Mouse (Mus musculus): Measurements from ENCODE around the gene Tgfbrap1. TPM values are rescaled to one million over a fixed set of nuclear protein-coding genes. Genes with fewer than 3 reads are reported as not detected.
A peak's percentile ranks its signal among the peaks of the same experiment; 100 is the strongest.
"Not testable (repeated sequence)": the region's sequence is repeated elsewhere in the genome, so short reads cannot be mapped to it uniquely, and the experiment has no call there.

The Tgfbrap1 gene
- polyA plus RNA-seq, 1 experiment from 2014 or later: 17.6 TPM

DNA sequence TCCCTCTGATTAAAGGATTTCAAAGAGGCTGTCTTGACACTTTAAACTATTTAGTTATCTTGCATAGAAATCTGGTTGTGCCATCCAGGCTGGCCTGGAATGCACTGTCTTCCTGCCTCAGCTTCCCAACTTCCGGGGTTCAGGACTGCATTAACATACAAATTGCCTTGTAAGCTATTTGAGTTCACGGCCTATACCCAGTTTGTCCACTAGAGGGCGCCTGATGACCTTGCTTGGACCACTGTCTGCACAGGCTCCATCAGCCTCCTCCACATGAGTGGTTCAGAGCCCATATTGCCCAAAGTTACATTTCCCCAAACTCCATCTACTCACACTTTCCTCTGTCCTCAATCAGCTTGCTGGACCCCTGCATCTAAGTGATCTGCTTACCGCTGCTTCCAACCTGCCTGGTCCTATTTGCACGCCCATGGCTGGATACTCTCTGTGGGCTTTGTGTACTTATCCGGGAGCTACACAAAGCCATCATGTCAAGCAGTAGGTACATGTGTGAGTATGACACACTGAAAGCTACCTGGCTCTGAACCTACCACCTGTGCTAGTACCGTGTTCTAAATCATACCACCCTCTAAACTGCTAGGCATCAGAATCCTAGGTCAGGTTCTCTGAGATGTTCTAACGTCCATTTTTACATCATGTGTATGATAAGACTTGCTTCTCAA is 41.3 kb upstream of the Tgfbrap1 start:
- Histone ChIP-seq H3K4me3 (ENCODE audit: low read depth, low read length) (no peak overlapping the region), H3K4me1 (ENCODE audit: control insufficient read depth, insufficient read depth, low read length) (no peaks in the 10 kb centered on the region), H3K36me3 (ENCODE audit: control insufficient read depth, insufficient read depth, low read length) (no peaks in the 10 kb centered on the region), H3K9ac (ENCODE audit: low read depth, low read length) (no peak overlapping the region), H3K27me3 (ENCODE audit: control insufficient read depth, insufficient read depth, low read depth, low read length) (no peaks in the 10 kb centered on the region), H3K27ac (ENCODE audit: low read length) (no peak overlapping the region), H3K4me2 (ENCODE audit: low read length) (no peak overlapping the region), H3K9me3 (replicated peaks; ENCODE audit: control insufficient read depth, low read length, poor library complexity, severe bottlenecking) (no peaks in the 10 kb centered on the region)
- 53% methylated on average over 8 of the region's 8 CpGs for WGBS
- ATAC-seq: peak; percentile 91

DNA sequence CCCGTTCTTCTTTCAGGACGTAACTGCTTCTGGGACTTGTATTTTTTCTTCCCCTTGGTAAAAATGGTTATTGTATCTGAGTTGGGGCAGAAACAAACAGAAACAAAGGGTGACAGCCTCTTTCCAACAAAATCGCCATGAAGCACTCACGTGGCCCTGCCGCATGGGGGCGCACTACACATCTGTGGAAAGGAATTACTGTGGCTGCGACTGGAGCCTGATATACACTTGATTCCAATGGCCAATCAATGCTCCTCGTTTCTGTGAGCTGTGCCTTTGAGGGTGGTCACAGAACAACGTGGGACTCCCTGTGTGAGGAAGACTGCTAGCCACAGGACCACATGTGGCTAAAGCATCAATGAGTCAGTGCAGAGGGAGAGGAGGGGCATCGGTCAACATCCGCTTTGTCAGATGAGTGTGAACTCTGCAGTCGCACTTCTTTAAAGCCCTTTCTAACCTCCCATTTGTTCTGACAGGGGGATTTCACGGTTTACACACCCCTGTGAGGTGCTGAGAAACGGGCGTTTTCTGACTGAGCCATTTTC is 39.9 kb upstream of the Tgfbrap1 start:
- H3K27ac ChIP-seq (ENCODE audit: low read length): no peak overlapping the region
- no peak for ATAC-seq
- H3K9ac ChIP-seq (ENCODE audit: low read depth, low read length): no peak overlapping the region
- H3K27me3 ChIP-seq (ENCODE audit: control insufficient read depth, insufficient read depth, low read depth, low read length): no peaks in the 10 kb centered on the region
- H3K4me3 ChIP-seq (ENCODE audit: low read depth, low read length): no peak overlapping the region
- no peak overlapping the region for H3K4me2 ChIP-seq (ENCODE audit: low read length)
- H3K9me3 ChIP-seq (replicated peaks; ENCODE audit: control insufficient read depth, low read length, poor library complexity, severe bottlenecking): no peaks in the 10 kb centered on the region
- H3K4me1 ChIP-seq (ENCODE audit: control insufficient read depth, insufficient read depth, low read length): no peaks in the 10 kb centered on the region
- no peaks in the 10 kb centered on the region for H3K36me3 ChIP-seq (ENCODE audit: control insufficient read depth, insufficient read depth, low read length)
- 75% methylated on average over 15 of the region's 15 CpGs for WGBS

DNA sequence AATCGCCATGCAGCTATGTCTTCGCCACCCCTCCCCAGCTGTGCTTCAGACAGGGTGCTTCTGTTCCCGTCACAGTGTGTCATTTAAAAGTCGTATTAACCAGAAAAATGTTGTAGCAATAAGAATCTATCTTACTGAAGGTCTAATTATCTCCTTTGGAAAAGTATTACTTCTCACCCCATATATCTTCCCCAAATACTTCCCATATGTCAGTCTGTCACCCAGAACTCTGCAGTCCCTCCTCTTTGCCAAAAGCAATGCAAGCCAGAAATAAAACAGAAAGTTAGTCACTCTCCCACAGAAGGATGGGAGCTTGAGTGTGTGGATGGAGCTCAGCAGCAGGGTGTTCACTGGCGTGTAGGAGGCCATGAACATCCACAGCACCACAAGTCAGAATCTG is 38.9 kb upstream of the Tgfbrap1 start:
- Histone ChIP-seq H3K9me3 (replicated peaks; ENCODE audit: control insufficient read depth, low read length, poor library complexity, severe bottlenecking) (no peaks in the 10 kb centered on the region), H3K36me3 (ENCODE audit: control insufficient read depth, insufficient read depth, low read length) (no peaks in the 10 kb centered on the region), H3K4me1 (ENCODE audit: control insufficient read depth, insufficient read depth, low read length) (no peaks in the 10 kb centered on the region), H3K27me3 (ENCODE audit: control insufficient read depth, insufficient read depth, low read depth, low read length) (no peaks in the 10 kb centered on the region), H3K4me2 (ENCODE audit: low read length) (no peak overlapping the region), H3K9ac (ENCODE audit: low read depth, low read length) (no peak overlapping the region), H3K4me3 (ENCODE audit: low read depth, low read length) (no peak overlapping the region), H3K27ac (ENCODE audit: low read length) (no peak overlapping the region)
- whole genome bisulfite sequencing: 92% methylated on average over 5 of the region's 5 CpGs
- ATAC-seq: no peak

DNA sequence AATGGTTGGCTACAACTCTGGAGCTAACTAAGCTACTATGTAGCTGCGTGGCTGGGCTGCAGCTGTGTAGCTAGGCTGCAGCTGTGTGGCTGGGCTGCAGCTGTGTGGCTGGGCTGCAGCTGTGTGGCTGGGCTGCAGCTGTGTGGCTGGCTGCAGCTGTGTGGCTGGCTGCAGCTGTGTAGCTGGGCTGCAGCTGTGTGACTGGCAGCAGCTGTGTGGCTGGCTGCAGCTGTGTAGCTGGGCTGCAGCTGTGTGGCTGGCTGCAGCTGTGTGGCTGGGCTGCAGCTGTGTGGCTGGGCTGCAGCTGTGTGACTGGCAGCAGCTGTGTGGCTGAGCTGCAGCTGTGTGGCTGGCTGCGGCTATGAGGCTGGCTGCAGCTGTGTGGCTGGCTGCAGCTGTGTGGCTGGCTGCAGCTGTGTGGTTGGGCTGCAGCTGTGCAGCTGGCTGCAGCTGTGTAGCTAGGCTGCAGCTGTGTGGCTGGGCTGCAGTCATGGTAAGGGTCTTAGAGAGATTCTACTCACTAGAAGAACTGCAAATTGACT is 38.1 kb upstream of the Tgfbrap1 start:
- H3K27ac ChIP-seq (ENCODE audit: low read length); H3K4me1 ChIP-seq (ENCODE audit: control insufficient read depth, insufficient read depth, low read length); ATAC-seq; H3K36me3 ChIP-seq (ENCODE audit: control insufficient read depth, insufficient read depth, low read length); H3K4me2 ChIP-seq (ENCODE audit: low read length); H3K9me3 ChIP-seq (replicated peaks; ENCODE audit: control insufficient read depth, low read length, poor library complexity, severe bottlenecking); H3K27me3 ChIP-seq (ENCODE audit: control insufficient read depth, insufficient read depth, low read depth, low read length); H3K9ac ChIP-seq (ENCODE audit: low read depth, low read length); H3K4me3 ChIP-seq (ENCODE audit: low read depth, low read length): not testable (repeated sequence)
- 75% methylated on average over 2 of the region's 2 CpGs for WGBS

DNA sequence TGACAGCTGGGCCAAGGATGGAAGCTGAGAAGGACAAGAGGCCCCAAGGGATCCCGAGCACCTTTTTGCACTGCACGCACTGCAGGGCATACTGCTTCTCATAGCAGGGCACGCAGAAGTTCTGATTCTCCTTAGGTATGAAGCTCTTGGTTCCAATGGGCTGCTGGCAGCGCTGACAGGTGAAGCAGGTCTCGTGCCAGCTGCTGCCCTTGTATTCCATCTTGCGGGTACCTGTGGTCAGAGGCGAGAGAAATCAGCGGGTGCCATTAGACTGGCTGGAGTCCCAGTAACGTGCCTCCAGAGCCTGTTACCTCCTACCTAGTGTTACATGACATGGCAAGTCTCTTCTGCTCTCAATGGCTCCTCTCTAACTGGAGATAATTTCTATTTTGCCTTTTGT is 33.2 kb upstream of the Tgfbrap1 start:
- ATAC-seq: no peak
- 95% methylated on average over 9 of the region's 9 CpGs for WGBS

DNA sequence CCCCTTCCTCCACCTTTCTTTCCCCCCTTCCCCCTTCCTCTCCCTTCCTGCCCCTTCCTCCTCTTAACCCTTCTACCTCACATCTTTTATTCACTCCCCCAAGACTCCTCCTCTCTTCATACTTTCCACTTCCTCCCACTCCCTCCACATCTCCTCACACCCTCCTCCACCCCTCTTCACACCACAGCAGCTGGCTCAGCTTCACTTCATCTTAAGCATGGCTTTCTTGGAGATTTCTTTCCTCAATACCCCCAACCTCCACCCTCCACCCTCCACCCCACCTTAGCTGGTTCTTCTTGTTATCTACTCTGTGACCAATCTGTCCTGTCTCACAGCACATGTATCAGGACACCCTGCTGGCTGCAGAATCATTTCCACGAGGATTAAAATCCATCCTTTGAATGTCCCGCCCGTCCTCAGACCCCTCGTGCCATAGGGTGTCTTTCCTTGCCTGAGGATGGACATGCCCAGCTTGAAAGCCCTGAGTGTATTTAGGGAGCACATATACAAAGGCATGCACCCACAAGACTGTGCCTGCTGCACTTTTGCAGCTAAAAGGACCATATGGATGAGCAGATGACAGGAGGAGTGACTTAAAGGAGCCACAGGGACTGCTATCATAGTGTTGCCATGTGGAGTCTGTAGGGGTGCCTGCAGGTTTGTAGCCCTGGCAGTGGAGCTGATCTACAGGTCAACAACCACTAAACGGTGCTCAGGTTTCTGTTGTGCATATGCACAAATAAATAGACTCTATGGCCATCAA is 32.0 kb upstream of the Tgfbrap1 start:
- H3K4me2 ChIP-seq (ENCODE audit: low read length): no peak overlapping the region
- H3K9ac ChIP-seq (ENCODE audit: low read depth, low read length): no peak overlapping the region
- H3K4me3 ChIP-seq (ENCODE audit: low read depth, low read length): no peak overlapping the region
- peaks cover 7% of the 10 kb centered on the region; the same call in 1 of the 2 replicates for H3K36me3 ChIP-seq (ENCODE audit: control insufficient read depth, insufficient read depth, low read length)
- no peaks in the 10 kb centered on the region for H3K9me3 ChIP-seq (replicated peaks; ENCODE audit: control insufficient read depth, low read length, poor library complexity, severe bottlenecking)
- ATAC-seq: no peak
- H3K4me1 ChIP-seq (ENCODE audit: control insufficient read depth, insufficient read depth, low read length): no peaks in the 10 kb centered on the region
- WGBS: 65% methylated on average over 5 of the region's 5 CpGs
- H3K27ac ChIP-seq (ENCODE audit: low read length): no peak overlapping the region
- H3K27me3 ChIP-seq (ENCODE audit: control insufficient read depth, insufficient read depth, low read depth, low read length): no peaks in the 10 kb centered on the region

More for the DNA sequence above, 33.2 kb upstream of the Tgfbrap1 start:
- Histone ChIP-seq H3K4me1 (ENCODE audit: control insufficient read depth, insufficient read depth, low read length) (no peaks in the 10 kb centered on the region), H3K4me2 (ENCODE audit: low read length) (no peak overlapping the region), H3K9me3 (replicated peaks; ENCODE audit: control insufficient read depth, low read length, poor library complexity, severe bottlenecking) (no peaks in the 10 kb centered on the region), H3K27me3 (ENCODE audit: control insufficient read depth, insufficient read depth, low read depth, low read length) (no peaks in the 10 kb centered on the region), H3K27ac (ENCODE audit: low read length) (no peak overlapping the region), H3K36me3 (ENCODE audit: control insufficient read depth, insufficient read depth, low read length) (peaks cover 7% of the 10 kb centered on the region; the same call in 1 of the 2 replicates), H3K9ac (ENCODE audit: low read depth, low read length) (no peak overlapping the region), H3K4me3 (ENCODE audit: low read depth, low read length) (no peak overlapping the region)

DNA sequence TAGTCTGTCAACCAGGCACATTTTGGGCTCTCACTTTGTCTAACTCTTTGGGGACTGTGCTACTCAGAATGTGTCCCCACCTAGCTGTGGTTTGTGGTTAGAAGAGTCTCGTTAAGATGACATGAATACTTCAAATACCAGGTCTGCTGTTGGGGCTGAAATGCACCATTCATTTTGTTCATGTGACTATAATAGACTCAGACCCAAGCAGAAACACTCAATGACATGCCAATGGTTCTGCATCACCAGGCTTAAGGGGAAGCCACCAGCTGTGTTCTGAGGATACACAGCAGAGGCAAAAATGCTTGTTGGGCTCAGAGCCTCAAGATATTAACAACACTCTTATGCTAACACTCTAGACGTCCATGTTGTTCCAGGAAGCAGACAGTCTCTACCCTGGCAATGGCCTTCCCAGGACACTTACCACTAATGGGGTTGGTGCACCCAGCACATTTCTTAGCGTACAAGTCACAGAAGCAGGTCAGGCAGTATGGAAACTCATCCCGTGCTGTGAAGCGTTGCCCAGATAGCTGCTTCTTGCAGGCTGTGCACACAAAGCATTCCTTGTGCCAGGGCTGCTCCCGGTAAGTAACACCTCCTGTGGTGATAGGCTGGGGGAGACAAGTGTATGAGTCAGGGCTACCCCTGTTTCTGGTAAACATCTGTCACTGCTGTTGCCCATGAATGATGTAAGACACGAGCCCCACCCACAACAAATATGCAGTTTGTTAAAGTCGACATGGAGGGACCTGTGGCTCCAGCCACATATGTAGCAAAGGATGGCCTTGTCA is 29.6 kb upstream of the Tgfbrap1 start:
- no peaks in the 10 kb centered on the region for H3K9me3 ChIP-seq (replicated peaks; ENCODE audit: control insufficient read depth, low read length, poor library complexity, severe bottlenecking)
- H3K4me1 ChIP-seq (ENCODE audit: control insufficient read depth, insufficient read depth, low read length): no peaks in the 10 kb centered on the region
- H3K4me2 ChIP-seq (ENCODE audit: low read length): no peak overlapping the region
- no peak overlapping the region for H3K4me3 ChIP-seq (ENCODE audit: low read depth, low read length)
- WGBS: 79% methylated on average over 8 of the region's 8 CpGs
- no peak for ATAC-seq
- H3K36me3 ChIP-seq (ENCODE audit: control insufficient read depth, insufficient read depth, low read length): peaks cover 7% of the 10 kb centered on the region; the same call in 1 of the 2 replicates
- H3K9ac ChIP-seq (ENCODE audit: low read depth, low read length): no peak overlapping the region
- H3K27ac ChIP-seq (ENCODE audit: low read length): no peak overlapping the region
- no peaks in the 10 kb centered on the region for H3K27me3 ChIP-seq (ENCODE audit: control insufficient read depth, insufficient read depth, low read depth, low read length)

DNA sequence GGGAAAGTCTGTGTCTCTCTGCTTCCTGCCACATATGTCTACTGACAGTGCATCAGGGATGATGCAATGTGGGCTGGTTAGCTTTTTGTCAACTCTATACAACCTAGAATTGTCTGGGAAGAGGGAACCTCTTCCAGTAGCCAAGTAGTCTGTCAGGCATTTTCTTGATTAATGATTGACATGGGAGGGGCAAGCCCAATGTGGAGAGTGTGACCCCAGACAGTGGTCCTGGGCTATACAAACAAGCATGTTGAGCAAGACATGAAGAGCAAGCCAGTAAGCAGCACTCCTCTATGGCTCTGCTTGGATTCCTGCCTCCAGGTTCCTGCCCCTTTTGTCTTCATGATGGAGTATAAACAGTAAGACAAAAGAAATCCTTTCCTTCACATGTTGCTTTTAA is 28.8 kb upstream of the Tgfbrap1 start:
- Histone ChIP-seq H3K27me3 (ENCODE audit: control insufficient read depth, insufficient read depth, low read depth, low read length) (no peaks in the 10 kb centered on the region), H3K27ac (ENCODE audit: low read length) (no peak overlapping the region), H3K4me1 (ENCODE audit: control insufficient read depth, insufficient read depth, low read length) (no peaks in the 10 kb centered on the region), H3K4me2 (ENCODE audit: low read length) (no peak overlapping the region), H3K36me3 (ENCODE audit: control insufficient read depth, insufficient read depth, low read length) (peaks cover 7% of the 10 kb centered on the region; the same call in 1 of the 2 replicates), H3K9me3 (replicated peaks; ENCODE audit: control insufficient read depth, low read length, poor library complexity, severe bottlenecking) (no peaks in the 10 kb centered on the region), H3K9ac (ENCODE audit: low read depth, low read length) (no peak overlapping the region), H3K4me3 (ENCODE audit: low read depth, low read length) (no peak overlapping the region)
- no peak for ATAC-seq

All from midbrain, embryonic 16.5 days (tissue).